Mouse (Mus musculus): ENCODE measurements around the gene Abhd17b. TPM values are rescaled to one million over a fixed set of nuclear protein-coding genes. Genes with fewer than 3 reads are reported as not detected.

The Abhd17b gene
- polyA plus RNA-seq, 1 experiment from 2014 or later, result 38.3 TPM

DNA sequence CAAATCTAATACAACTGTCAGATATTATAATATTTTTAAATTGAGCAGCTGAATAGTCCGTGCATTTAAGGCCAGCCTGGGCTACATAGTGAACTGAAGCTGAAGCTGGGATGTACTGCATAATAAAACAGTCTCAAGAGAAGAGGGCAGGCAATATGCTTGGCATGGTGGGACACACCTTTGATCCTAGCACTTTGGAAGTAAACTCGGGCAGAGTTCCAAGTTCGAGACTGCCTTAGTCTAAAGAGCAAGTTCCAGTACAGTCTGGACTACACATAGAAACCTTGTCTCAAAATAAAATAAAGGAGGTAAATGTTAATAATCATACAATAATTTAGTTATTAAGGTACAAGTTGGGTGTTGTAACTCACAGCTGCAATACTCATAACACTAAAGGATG, 27.1 kb downstream of the Abhd17b start:
- no peak overlapping the region for H3K9ac ChIP-seq
- ATAC-seq (ENCODE audit: insufficient read depth) (no peak), DNase-seq (no peak)
- no peaks in the 10 kb centered on the region for H3K27me3 ChIP-seq (ENCODE audit: insufficient read depth, low read length)
- no peak for TF ChIP-seq CTCF (IDR thresholded peaks at IDR 0.05; ENCODE audit: low read depth)
- H3K27ac ChIP-seq (ENCODE audit: low read depth), result no peak overlapping the region
- WGBS, result 93% methylated on average over 3 of the region's 3 CpGs
- no peaks in the 10 kb centered on the region for H3K4me1 ChIP-seq (ENCODE audit: insufficient read depth)
- H3K4me2 ChIP-seq, result no peak overlapping the region
- peaks cover 26% of the 10 kb centered on the region; the same call in 1 of the 2 replicates for H3K36me3 ChIP-seq (ENCODE audit: insufficient read depth)
- H3K4me3 ChIP-seq (ENCODE audit: low read depth, low read length), result no peak overlapping the region
- H3K9me3 ChIP-seq (ENCODE audit: low read depth, low read length), result no peaks in the 10 kb centered on the region

DNA sequence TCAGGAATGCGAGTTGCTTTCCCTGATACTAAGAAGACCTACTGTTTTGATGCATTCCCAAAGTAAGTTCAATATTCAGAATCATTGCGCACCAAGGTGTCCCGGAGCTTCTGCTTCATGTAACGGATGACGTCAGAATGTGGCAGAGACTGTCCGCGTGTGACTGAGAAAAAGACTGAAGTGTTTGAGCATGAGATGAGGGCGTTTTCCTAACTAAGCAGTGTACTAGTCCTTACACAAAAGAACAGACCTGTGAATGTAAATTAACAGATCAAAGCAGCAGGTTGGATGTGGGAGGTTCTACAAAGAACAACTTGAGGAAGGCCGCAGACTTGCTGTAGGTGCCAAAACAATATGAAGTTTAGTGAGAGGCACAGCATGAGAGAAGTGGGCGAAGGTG, 28.0 kb downstream of the Abhd17b start:
- TF ChIP-seq CTCF (IDR thresholded peaks at IDR 0.05; ENCODE audit: low read depth), result no peak
- Histone ChIP-seq H3K4me2 (no peak overlapping the region), H3K4me1 (ENCODE audit: insufficient read depth) (no peaks in the 10 kb centered on the region), H3K9ac (no peak overlapping the region), H3K4me3 (ENCODE audit: low read depth, low read length) (no peak overlapping the region), H3K9me3 (ENCODE audit: low read depth, low read length) (no peaks in the 10 kb centered on the region), H3K27ac (ENCODE audit: low read depth) (no peak overlapping the region), H3K36me3 (ENCODE audit: insufficient read depth) (peaks cover 26% of the 10 kb centered on the region; the same call in 1 of the 2 replicates), H3K27me3 (ENCODE audit: insufficient read depth, low read length) (no peaks in the 10 kb centered on the region)
- ATAC-seq (ENCODE audit: insufficient read depth) (no peak), DNase-seq (no peak)
- WGBS, result 92% methylated on average over 10 of the region's 10 CpGs

DNA sequence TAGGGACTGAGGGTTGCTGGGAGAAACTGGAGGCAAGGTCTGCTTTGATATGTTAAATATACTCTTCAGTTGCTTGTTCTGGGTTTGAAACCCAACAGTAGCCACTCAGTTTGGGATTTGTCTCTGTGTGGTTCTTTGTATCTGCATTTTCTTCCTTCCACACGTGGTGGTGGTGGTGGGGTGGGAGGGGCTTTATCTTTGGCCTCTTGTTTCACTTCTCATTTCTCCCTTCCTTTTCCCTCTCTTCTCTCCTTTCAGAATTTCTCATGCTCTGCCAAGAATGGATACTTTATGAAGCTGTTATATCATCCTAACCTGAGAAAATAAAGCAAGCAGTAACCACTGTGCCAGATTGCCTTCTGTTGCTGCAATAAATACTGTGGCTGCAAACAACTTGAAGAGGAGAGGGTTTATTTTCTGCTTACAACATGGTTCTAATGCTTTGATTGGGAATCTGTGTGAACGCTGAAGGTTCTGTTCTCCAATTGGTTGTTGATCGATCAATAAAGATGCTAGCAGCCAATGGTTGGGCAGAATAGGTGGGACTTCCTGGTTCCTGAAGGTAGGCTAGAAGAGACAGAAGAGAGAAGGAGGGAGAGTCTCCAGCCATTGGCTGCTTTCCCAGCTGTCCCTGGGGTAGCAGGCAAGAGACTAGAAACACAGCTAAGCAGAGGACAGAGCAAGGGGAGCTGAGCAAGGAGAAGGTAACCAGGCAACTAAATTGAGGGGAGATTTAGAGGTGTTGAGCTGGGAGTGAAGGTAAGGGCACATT, 60.5 kb downstream of the Abhd17b start:
- DNase-seq (no peak), ATAC-seq (ENCODE audit: insufficient read depth) (no peak)
- H3K4me3 ChIP-seq (ENCODE audit: low read depth, low read length), result no peak overlapping the region
- no peak overlapping the region for H3K4me2 ChIP-seq
- no peak overlapping the region for H3K27ac ChIP-seq (ENCODE audit: low read depth)
- no peaks in the 10 kb centered on the region for H3K36me3 ChIP-seq (ENCODE audit: insufficient read depth)
- 67% methylated on average over 3 of the region's 3 CpGs for WGBS
- no peaks in the 10 kb centered on the region for H3K4me1 ChIP-seq (ENCODE audit: insufficient read depth)
- H3K9ac ChIP-seq, result no peak overlapping the region
- no peaks in the 10 kb centered on the region for H3K9me3 ChIP-seq (ENCODE audit: low read depth, low read length)
- H3K27me3 ChIP-seq (ENCODE audit: insufficient read depth, low read length), result no peaks in the 10 kb centered on the region
- no peak for TF ChIP-seq CTCF (IDR thresholded peaks at IDR 0.05; ENCODE audit: low read depth)

DNA sequence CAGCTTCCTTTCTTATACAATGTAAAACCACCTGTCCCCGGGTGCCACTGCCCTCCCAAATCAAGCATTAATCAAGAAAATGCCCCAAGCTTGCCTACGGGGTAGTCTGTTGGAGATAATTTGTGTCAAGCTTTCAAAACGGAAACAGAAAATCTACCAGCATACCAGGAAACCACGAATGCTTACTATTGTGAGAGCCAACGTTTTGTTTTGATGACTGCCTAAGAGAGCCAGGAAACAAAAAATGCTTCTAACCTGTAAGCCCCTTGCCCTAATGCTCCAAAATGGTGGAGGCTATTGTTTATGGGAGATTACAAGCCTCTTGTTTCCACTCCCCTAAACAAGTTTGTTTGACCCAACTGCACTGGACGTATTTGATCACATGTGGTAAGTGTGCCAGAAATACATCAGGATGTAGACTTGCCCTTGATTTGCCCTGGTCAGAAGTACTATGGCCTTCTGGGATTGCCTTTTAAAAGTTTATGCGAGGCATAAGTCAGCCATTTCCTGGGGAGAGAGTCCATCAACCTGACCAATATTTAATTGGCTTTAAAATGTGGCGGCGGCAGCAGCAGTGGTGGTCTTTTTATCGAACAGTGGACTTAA, 61.4 kb downstream of the Abhd17b start:
- no peak overlapping the region for H3K4me3 ChIP-seq (ENCODE audit: low read depth, low read length)
- no peak for ATAC-seq (ENCODE audit: insufficient read depth)

DNA sequence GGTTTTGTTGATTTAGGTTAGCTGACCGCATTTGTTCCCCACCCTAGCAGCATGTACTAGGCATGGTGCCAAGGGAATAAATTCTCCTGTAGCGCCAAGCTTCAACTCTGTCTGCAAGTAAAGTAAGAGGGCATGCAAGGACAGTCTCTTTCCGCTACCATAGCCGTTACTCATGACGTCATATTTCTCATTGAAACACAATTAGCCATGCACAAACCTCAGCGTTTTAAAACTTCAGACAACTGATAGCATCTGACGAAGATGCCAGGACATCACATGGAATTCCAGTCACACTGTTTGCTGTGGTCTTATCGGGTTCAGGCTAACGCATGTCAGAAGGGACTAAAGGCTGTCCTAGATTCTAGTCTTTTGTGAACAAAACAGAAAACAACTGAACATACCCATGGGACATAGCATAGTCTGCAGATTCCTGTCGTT, 62.0 kb downstream of the Abhd17b start:
- peak; percentile 56 for DNase-seq
- no peak overlapping the region for H3K4me2 ChIP-seq
- ATAC-seq (ENCODE audit: insufficient read depth), result no peak
- no peak for TF ChIP-seq CTCF (IDR thresholded peaks at IDR 0.05; ENCODE audit: low read depth)
- H3K9me3 ChIP-seq (ENCODE audit: low read depth, low read length), result no peaks in the 10 kb centered on the region
- H3K27me3 ChIP-seq (ENCODE audit: insufficient read depth, low read length), result no peaks in the 10 kb centered on the region
- no peaks in the 10 kb centered on the region for H3K4me1 ChIP-seq (ENCODE audit: insufficient read depth)
- H3K36me3 ChIP-seq (ENCODE audit: insufficient read depth), result no peaks in the 10 kb centered on the region
- no peak overlapping the region for H3K27ac ChIP-seq (ENCODE audit: low read depth)
- 51% methylated on average over 10 of the region's 10 CpGs for WGBS
- H3K4me3 ChIP-seq (ENCODE audit: low read depth, low read length), result no peak overlapping the region
- no peak overlapping the region for H3K9ac ChIP-seq

More for the DNA sequence above, 61.4 kb downstream of the Abhd17b start:
- Histone ChIP-seq H3K9me3 (ENCODE audit: low read depth, low read length) (no peaks in the 10 kb centered on the region), H3K36me3 (ENCODE audit: insufficient read depth) (no peaks in the 10 kb centered on the region), H3K27ac (ENCODE audit: low read depth) (no peak overlapping the region), H3K9ac (no peak overlapping the region), H3K27me3 (ENCODE audit: insufficient read depth, low read length) (no peaks in the 10 kb centered on the region), H3K4me1 (ENCODE audit: insufficient read depth) (no peaks in the 10 kb centered on the region), H3K4me2 (no peak overlapping the region)
- no peak for DNase-seq
- no peak for TF ChIP-seq CTCF (IDR thresholded peaks at IDR 0.05; ENCODE audit: low read depth)
- WGBS, result 58% methylated on average over 10 of the region's 10 CpGs

DNA sequence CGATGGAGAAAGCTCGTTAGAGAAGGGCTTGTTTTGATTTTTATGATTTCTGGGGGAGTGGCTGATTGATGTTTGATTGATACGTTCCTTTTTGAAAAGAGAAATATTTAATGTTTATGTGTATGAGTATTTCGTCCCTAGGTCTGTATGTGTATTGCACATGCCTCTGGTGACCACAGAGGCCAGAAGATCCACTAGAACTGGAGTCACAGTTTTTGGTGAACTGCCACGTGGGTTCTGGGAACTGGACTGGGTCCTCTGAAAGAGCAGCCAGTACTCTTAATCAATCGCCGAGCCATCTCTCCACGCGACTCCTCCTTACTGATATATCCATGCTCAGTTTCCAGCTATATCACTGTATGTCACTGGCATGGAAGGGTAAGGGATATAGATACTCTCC, 62.5 kb downstream of the Abhd17b start:
- Histone ChIP-seq H3K36me3 (ENCODE audit: insufficient read depth) (no peaks in the 10 kb centered on the region), H3K4me3 (ENCODE audit: low read depth, low read length) (no peak overlapping the region), H3K4me2 (no peak overlapping the region), H3K9me3 (ENCODE audit: low read depth, low read length) (no peaks in the 10 kb centered on the region), H3K9ac (no peak overlapping the region), H3K27me3 (ENCODE audit: insufficient read depth, low read length) (no peaks in the 10 kb centered on the region), H3K4me1 (ENCODE audit: insufficient read depth) (no peaks in the 10 kb centered on the region), H3K27ac (ENCODE audit: low read depth) (no peak overlapping the region)
- 85% methylated on average over 9 of the region's 9 CpGs for WGBS
- DNase-seq (no peak), ATAC-seq (ENCODE audit: insufficient read depth) (no peak)
- TF ChIP-seq CTCF (IDR thresholded peaks at IDR 0.05; ENCODE audit: low read depth), result no peak

DNA sequence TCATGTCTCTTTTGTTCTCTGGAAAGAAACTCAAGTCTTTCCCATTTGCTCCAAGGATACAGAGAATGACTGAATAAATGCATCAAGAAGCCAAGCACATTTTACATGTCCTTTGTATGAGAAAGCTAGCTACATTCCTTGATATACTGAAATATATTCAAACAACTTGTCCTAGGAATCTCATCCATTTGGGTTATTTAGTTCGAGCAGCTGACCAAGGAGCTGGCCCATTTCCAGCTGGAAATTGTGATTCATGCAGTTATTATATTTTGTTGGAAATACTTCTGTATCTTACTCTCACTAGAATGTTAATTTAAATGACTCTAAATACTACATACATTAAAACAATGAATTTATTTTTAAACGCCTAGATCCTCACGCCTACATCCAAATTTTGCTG, 63.5 kb downstream of the Abhd17b start:
- DNase-seq, result peak; percentile 25
- WGBS, result 76% methylated on average over 3 of the region's 3 CpGs

More for the DNA sequence above, 63.5 kb downstream of the Abhd17b start:
- Histone ChIP-seq H3K4me3 (ENCODE audit: low read depth, low read length) (no peak overlapping the region), H3K27me3 (ENCODE audit: insufficient read depth, low read length) (no peaks in the 10 kb centered on the region), H3K27ac (ENCODE audit: low read depth) (no peak overlapping the region), H3K4me1 (ENCODE audit: insufficient read depth) (no peaks in the 10 kb centered on the region), H3K36me3 (ENCODE audit: insufficient read depth) (no peaks in the 10 kb centered on the region), H3K9me3 (ENCODE audit: low read depth, low read length) (no peaks in the 10 kb centered on the region), H3K9ac (no peak overlapping the region), H3K4me2 (no peak overlapping the region)
- no peak for TF ChIP-seq CTCF (IDR thresholded peaks at IDR 0.05; ENCODE audit: low read depth)
- ATAC-seq (ENCODE audit: insufficient read depth), result no peak

All from lung, embryonic 14.5 days (tissue).